Mouse (Mus musculus) cerebellum, postnatal 36 days (tissue): Measurements from ENCODE around the gene Pah.

Experiments used
- DNase-seq, 2 experiments: peaks; one replicate each; pipeline ENCODE4 v3.0.0; 2021 to 2022; ENCODE audit warnings: mixed read lengths in 2 of 2

The Pah gene

DNA sequence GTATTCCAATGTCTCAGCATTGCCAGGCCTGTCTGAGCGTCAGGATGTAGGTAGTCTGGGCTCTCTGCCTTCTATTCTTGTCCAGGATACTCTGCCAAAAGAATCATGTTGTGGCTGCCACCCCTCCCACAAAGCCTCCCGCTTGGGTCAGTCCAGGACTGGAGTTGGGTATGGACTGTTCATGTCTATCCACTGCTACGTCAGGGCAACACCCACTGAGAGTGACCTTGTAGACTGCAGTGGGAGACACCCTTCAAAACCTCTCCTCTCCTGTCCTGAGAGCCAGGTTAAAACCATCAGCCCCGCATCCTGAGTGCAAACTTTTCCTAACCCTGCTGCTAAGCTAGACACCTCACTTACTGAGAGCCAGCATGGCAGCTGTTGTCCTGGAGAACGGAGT, at the start of gene Pah:
Gene Pah (plus strand): TSS at position 150 of the 400 bp plus-strand sequence.
- DNase-seq, result no peak

DNA sequence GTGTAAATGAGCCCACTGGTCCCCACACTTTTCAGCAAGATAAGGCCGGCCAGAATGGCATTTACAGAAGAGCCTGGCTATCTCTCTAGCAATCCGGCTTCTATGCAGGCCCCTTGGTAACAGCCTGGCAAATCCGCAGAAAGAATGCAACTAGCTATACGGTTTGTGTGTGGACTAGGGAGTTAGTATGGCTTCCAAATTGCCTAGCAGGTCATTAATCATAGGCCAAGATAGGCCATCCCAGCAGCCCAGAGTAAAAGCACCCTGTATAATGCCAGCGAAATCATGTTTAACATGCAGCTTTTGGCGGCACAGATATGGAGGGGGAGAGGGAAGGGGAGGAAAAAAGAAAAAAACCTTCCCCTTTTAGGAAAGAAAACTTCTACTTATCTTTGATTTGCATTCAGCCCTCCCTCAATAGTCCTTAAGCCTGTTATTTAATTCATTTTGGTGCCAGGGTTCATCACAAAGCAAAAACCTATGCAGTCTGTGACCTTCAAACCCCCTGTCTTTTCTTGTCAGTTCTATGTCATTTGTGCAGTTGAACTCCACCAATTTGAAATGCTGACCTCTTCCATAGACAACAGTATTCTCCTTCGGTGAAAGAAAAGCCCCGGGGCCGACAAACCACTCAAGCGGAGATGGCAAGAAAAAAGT, 48.0 kb upstream of the Pah start:
- no peak for DNase-seq

DNA sequence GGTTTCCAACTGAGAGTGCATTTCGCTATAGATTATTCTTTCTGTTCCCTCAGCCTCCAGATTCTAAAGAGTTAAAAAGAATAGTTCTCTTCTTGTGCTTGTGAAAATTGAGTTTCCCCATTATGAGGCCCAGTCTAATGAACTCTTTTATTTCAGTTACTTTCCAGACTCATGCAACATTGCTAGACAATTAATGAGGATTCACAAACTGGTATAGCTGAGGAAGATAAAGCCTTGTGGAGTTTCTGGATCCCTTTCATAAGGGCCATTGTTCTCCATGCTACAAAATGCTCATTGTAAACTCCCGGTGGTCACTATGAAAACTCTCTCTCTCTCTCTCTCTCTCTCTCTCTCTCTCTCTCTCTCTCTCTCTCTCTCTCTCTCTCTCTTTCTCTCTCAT, 46.6 kb upstream of the Pah start:
- DNase-seq, result no peak

DNA sequence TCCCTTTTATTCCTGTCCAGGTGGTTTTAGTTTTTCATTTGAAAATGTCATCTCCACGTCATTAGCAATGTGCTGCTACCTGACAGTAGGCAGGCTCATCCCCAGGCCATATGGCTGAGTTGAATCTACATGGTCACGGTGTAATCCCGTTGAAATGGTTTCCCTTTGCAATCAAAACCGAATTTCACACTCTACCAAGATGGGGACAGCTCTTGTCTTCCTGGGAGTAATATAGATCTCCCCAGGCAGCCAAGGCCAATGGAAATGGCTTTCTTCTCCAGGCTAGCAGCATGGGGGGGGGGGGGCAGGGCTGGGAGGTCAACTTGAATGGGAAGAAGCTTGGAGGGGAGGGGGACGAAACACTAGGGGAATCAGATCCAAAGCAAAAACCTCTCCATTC, 43.7 kb upstream of the Pah start:
- no peak for DNase-seq

DNA sequence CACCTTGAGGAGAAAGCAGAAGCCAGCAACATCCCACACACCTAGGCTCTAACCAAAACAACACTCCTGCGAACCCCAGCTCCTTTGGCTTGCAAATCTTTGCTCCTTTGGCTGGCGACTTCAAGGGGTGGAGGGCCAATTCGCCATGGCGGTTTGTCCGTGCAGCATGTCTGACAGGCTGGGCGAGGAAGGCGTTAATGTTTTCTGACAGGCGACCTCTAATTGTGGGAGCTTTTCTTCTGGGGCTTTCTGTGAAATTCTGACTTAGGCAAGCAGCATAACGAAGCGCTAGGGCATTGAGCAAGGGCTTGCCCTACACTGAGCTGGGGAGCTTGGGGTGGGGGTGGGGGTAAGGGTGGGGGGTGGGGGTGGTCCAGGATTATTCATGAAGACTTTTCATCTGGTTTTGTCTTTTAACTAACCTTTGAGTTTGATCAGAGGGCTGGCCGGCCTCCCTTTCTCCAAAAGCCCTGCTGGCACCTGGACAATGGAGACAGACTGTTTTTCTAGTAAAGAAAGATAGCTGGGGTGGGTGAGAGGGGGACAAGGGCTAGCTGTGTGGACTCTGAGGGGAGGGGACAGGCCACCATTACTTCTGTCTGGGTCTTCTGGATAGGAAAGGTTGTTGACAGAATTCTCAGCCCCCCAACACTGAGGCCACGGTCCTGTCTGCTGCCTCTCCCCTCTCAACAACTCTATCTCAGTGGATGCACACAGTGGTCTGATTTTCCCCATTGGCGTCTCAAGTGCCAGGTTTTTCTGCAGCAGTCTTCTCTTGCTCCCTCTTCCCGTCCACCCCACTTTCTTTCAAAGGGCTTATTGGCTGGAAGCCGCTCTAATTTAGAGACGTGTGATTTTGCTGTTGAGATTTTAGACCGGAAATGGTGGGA, 36.5 kb upstream of the Pah start:
- DNase-seq, result no peak

DNA sequence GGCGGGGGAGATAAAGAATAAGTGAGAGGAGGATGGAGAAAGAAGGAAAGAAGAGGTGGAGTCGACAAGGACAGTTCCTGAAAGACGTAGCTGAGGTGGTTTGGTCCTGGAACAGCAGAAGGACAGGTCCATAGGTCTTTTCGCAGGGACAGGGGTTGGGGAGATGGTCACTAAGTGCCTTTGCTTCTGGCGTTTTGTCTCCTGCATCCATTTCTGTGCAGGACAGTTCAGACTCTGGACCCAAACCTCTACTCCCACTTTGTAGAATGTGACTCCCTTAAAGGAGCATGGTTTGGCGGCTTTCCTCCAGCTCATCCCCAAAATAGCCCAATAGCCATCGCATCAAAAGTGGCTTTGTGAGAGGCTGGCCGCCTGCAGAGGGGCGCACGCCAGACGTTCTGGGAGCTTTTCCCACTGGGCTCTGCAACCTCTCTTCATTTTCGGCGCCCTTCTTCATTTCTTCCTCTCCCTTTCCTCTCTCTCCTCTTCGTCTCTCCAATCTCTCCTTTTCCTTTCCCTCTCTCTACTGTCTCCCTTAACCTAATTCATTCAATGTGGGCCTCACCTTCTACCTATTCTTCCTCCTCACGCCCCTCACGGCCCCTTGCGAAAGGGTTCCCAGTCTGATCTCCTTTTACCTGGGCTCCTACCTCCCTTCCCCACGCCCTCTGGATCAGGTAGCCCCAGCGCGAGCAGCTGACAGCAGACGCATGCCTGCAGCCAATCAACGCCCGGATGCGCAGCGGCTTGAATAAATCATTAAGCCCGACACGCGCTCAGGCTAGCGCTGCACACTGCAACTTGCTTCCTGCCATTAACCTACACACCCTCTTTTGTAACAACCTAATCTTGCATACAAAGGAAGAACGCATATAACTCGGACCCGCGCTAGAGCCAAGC, 35.6 kb upstream of the Pah start:
- DNase-seq, result peak in 1 of 2 experiments; percentile 17

DNA sequence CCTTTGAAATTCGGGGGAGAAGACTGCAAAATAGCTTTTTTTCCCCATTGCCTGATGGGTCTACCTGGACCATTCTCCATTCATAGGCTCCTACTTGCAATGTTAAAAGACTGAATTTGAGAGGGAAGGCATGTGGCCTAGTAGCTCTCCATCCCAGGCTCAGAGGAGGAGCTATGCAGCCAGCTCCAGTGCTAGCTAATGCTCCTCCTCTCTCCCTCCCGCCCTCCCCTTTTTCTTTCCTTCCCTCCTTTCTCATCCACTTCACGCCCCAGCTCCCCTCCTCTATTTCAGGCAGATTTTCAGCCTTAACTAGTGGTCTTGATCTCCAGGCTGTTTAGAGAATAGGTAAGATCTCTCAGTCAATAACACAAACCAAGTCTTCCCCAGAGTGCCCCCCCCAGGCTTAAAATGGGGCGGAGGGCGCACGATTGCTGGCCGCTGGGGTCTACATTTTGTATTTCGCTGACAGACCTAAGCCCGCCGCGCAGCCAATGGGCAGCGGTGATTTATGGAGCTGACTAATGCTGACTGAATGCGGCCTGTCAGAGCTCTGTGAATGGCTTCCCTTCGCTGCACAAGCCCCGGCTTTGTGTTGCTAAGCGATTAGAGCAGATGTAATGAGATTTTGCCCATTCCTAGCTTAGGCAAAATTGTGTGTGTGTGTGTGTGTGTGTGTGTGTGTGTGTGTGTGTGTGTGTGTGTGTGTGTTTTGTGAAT, 33.0 kb upstream of the Pah start:
- no peak for DNase-seq

DNA sequence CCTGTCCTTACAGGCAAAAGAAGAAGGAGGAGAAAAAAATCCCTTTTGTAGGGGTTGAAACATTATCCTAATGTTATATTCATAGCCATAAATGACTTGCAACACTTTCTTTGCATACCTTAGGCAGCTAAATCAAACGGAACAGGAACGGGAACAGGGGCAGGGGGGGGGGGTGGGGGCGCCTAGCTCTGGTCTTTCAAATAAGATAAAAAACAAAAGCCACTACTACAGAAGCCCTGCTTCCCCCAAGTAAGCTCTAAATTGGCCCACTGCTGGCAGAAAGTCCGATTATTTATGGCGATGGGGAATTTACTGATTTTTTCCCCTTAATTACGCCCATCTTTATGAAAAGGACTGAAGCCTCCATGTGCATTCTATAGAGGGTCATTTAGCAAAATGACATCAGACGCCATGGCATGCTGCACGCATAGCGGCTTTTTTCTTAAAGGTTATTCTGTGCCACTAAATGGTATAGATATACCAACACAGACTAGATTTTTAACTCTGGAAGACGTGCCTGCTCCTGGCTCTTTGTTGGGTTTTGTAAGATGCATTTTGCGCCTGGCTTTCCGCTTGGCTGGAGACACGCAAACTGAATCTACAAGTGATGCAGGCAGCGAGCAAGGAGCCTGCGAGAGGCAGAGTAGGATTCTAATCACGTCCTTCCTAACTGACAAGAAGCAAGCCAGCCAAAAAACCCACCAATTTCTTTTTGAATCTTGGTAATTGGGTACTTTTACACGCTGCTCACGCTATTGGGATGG, 32.2 kb upstream of the Pah start:
- DNase-seq, result no peak

DNA sequence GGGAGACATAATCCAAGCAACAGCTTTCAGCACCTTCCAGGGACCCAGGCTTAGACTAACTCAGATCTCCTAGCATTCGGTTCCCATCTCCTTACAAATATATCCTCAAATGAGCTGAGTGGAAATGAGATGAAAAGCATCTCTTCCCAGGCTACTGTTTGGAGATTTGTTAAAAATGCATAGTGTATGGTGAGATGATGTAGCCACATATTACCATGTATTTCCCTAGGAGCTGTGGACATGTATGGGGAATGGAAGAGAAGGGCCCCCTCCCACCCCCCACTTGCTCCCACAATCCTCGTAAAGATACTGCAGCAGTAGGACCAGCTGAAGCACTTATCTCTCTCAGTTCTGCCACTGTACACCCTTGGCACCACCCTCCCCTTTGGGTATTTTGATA, 31.3 kb upstream of the Pah start:
- DNase-seq, result no peak

DNA sequence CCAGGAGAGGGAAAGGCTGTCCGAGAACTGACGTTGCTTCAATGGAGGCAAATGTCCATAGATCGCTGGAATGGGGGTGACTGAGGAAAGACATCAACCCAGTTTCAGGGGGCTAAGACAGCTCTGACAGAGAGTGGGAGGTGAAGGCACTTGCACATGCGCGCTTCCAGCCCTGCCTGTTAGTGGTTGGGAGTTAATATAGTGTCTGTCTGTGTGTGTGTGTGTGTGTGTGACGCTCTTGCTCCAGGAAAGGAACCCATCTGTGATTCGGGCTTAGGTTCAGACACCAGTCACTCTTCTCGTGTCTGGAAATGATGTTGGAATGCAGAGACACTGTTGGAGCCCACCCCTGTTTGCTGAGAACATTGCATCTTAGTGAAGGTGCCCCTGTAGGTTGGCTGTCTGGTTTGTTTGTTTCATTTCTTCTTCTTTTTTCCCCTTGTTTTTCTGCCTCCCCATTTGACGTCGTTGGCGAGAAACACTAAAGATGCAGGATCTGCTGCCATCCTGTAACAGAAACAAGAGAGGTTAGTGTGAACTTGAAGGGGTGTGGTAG, 30.0 kb upstream of the Pah start:
- DNase-seq, result no peak

DNA sequence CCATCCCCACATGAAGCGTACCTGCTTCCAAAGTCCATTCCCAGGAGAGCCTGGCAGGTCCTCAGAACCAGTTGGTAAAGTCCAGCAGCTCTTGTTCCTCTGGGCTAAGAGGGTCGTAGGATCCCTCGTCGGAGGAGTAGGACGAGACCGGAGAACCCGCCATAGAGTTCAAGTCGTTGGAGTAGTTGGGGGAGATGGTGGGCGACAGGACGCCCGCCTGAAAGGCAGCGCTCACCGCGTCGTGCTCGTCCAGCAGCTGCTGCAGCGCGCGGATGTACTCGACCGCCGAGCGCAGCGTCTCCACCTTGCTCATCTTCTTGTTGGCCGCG, 29.3 kb upstream of the Pah start:
- DNase-seq, result no peak

DNA sequence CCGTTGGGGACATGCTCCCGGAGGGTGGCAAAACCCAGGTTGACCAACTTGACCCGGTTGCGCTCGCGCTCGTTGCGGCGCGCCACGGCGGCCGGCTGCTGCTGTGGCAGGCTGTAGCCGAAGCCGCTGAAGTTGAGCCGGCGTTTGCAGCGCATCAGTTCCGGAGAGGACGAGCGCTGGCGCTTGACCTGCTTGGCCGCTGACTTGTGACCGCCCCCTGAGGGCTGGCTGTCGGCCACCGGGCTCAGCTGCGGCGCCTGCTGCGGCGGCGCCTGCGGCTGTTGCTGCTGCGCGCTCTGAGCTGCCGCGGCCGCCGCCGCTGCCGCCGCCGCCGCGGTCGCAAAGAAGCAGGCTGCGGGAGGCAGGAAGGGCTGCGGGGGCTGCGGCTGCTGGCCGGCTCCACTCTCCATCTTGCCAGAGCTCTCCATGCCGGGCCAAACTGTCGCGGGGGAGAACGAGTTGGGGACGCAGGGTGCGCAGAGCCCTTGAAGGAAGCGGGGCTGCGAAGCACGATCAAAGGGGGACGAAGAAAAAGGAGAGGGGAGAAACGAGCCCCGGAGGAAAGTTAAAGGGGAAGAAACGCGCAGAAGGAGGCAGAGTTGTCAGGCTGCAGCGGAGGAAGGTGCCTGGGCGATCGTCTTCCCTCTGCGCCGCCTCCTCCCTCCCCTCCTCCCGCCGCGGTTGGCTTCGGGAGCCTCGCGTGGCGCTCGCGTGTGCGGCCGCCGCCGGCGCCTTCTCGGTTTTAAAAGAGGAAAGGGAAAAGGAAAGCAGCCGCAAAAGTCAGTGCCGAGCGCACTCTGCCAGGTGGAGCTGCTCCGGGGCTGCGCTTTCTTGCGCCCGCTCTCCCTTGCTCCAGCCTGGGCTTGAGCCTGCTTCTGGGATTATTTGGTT, 28.7 kb upstream of the Pah start:
- peak; percentile 23 to 30 for DNase-seq

DNA sequence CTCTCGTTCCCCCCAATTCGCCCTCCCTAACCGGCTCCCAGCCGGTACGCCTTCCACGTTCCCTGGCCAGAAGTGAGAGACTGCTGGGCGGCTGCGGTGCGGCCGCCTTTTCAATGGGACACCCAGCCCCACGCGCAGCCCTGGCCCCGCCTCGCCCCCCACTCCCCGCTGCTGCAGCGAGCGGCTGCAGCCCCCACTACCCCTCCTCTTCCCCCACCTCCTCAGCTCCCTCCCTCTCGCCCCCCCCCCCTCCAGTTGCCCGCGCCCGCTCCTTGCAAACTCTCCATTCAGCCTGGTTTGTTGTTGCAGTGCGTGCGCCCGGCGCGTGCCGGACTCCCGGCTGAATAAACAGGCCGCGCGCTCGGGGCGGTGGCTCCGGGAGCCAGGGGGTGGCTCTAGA, 28.0 kb upstream of the Pah start, which contains the start of gene Ascl1:
Gene Ascl1 (minus strand): TSS at position 85 of the 400 bp plus-strand sequence.
- DNase-seq, result no peak

DNA sequence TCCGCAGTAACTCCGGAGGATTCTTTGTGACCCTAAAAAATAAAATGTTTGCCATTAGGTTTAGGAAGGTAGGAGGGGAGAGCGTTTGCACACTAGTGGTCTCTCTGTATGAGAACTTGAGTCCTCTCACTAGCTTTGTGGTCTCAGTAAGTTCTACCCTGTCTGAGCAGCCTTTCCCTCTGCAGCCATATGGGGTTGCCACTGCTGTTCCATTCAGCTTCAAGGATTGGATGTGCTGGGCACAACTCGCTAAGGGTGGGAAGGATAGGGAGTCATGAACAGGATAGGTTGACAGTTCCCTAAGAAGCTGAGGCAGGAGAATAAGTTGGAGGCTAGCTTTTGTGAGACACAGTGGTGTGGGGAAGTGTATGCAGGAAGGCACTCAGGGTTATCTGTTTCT, 27.4 kb upstream of the Pah start:
- no peak for DNase-seq

DNA sequence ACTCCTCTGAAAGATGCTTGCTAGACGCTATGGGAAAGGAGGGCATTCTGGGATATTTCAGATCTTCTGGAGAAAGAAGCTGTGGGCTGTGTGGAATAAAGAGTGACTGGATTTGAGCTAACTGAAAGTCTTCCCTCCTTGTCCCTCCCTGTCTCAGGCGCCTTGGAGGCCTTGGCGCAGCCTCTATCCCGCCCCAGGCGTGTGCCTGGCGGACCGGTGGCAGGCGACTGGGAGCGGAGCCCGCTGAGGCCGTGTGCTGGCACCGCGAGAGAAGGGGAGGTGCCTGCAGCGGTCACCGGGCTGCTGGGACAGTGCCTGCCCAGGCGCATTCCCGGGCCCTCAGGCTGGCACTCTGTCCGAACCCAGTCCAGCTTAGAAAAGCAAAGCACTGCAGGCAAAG, 27.0 kb upstream of the Pah start:
- peak in 1 of 2 experiments; percentile 21 for DNase-seq

DNA sequence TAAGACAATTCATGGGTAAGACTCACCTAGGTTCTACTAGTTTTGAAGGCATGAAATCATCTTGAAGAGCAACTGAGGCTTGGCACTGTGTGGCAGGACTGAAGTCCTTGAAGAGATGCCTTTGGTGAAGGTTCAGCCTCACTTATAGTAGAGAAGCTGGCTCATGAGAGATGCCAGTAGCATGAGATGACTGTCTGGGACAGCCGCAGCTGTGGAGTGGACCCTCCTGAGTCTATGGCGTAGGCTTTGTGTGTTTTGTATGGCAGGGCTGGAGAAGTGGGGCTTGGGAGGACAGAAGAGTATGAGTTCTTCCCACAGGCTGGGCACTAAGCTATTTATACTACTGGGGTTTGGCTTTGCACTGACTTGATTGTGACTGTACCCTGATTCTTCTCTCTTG, 24.5 kb upstream of the Pah start:
- no peak for DNase-seq

DNA sequence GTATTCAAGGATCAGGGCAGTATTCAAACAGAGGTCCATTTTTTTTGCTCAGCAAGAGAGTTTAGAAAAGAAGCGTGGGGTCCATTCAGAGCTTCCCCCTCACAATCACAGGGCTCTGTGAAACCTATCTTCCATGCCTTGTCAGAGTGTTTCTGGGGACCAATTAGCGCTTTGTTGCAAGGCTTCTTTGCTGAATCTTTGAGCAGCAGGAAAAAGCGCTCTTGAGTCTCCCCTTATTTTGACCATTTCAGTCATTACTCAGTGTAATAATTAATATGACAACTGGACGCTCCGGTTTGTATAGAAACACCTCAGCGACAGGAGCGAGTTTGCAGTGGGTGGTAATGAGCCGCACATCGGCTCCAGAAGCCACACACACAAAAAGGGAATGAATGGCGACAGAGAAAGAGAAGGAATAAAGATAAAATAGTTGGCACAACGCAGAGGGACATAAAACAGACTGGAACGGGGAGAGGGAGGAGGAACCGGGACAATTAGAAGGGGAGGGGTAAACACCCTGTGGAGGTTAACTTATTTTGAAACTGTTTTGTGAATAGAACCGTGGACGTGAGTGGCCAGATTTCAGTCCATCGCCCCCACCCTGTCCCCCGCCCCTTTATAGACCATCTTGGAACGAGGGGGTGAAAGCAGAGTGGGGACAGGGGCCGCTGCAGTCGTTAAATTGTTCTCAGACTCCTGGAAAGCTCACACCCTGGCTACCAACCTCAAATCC, 20.5 kb upstream of the Pah start:
- no peak for DNase-seq

DNA sequence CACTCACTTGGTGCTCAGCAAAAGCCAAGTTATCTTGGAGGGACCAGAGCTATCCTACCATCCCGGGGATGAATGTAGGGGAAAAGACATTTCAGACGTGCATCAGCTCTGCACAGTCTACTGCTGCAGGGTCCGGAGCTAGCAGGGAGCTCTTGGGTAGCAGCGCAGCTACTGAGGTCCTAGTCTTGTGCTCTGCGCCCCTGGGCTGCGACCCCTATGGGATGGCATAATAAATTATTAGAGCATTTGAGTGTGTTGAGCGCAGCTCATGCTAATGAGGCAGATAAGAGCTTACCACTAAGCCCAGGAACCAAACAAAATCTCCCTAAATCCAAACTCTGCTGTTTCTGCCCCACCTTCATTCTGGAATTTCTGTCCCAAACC, 19.9 kb upstream of the Pah start:
- DNase-seq, result no peak

DNA sequence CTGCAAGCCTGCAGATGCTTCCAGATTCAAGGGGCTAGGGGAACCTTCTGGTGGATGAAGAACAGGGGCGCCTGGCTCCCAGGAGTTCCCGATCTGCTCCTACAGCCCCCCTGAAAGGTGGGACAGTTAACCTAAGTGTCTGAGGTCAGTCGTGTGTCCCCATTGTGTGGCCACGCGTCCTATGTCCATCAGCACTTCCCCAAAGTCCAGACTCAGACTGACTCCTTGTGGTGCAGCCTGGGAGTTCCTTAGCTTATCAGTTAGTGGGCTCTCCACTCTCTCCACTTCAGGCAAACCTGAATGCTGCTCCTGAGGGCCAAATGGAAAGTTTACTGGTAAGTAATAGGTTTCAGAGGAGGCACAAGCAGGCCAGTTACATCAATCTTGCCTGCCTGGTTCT, 19.3 kb upstream of the Pah start:
- DNase-seq, result no peak

DNA sequence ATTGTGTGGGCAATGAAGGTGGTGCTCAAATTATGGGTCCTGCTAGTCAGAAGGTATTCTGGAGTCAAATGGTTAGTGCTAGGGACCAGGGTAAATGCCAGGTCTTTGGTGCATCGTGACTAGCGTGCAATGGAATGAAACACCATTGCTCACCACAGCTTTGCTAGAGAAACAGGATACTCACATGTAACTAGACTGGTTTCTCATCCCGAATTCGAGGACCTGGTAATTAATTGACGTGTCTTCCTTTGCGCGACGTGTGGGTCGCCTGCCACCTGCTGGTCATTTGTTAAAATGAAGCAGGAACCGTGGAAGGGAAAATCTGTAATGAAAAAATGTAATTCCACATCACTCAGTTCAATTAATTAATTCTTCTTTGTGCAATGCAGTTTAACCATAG, 17.6 kb upstream of the Pah start:
- peak; percentile 48 to 67 for DNase-seq
